Mouse (Mus musculus) olfactory bulb, adult 2 months (tissue): ENCODE results near the gene Npas4. TPM values are rescaled to one million over a fixed set of nuclear protein-coding genes. Genes with fewer than 3 reads are reported as not detected.

Source experiments
- H3K27ac ChIP-seq: fragments of 200-500 bp; 2 replicates; pipeline ENCODE4 v1.5.1; 2012; ENCODE audit warnings: low read depth, low read length; ENCODE audit not compliant: insufficient read depth
- H3K4me1 ChIP-seq: fragments of 200-500 bp; 2 replicates; pipeline ENCODE4 v1.6.1; 2012; ENCODE audit warnings: low read length; ENCODE audit not compliant: control insufficient read depth, insufficient read depth
- H3K4me3 ChIP-seq: fragments of 200-500 bp; 2 replicates; pipeline ENCODE4 v1.5.1; 2012; ENCODE audit warnings: mild to moderate bottlenecking, low read depth, low read length, moderate library complexity; ENCODE audit not compliant: insufficient read depth
- CTCF ChIP-seq: fragments of 200-500 bp; IDR thresholded peaks from 2 replicates; pipeline ENCODE4 v1.5.1; 2012; ENCODE audit warnings: low read depth, mild to moderate bottlenecking, low read length, moderate library complexity; ENCODE audit not compliant: insufficient read depth
- POLR2A ChIP-seq: fragments of 200-500 bp; IDR thresholded peaks from 2 replicates; pipeline ENCODE4 v1.6.1; 2012; ENCODE audit warnings: mild to moderate bottlenecking, low read depth, low read length, moderate library complexity; ENCODE audit not compliant: insufficient read depth
- WGBS: fragments of 180-500 bp; shearing (Covaris S2); methylation state at CpG from one replicate; pipeline ENCODE4 v1.1.7; 2018; 5-methylcytosine and 5-hydroxymethylcytosine counted together
- polyA plus RNA-seq: library from polyadenylated mRNA; stranded (reverse); fragments of >200 nt; gene quantifications from 2 replicates; pipeline ENCODE4 v1.2.4, GENCODE M21; 2012; ENCODE audit warnings: low replicate concordance; ENCODE audit not compliant: missing spikeins, insufficient read depth, insufficient read length

Gene Npas4
- polyA plus RNA-seq, 1 experiment: not detected

- Histone ChIP-seq H3K27ac (peak overlapping the region; percentile 94), H3K4me1 (peaks cover 42% of the 10 kb centered on the region), H3K4me3 (peak overlapping the region; percentile 36)
- under 1% methylated on average over 39 of the region's 39 CpGs for WGBS
- TF ChIP-seq CTCF (peak; percentile 73; the same call in 1 of the 2 replicates), POLR2A (peak; percentile 60; the same call in 1 of the 2 replicates)
These were observed 11.7 kb upstream of the Npas4 start for GRCm38 (mm10) chr19:5001666-5002406.

- peak overlapping the region; percentile 94; the same call in 1 of the 2 replicates for H3K27ac ChIP-seq
These were observed 9.5 kb upstream of the Npas4 start for GRCm38 (mm10) chr19:4999445-5000140.

GRCm38 (mm10) chr19:4994043-4994442 lies 3.9 kb upstream of the Npas4 start:
- TF ChIP-seq CTCF (no peak), POLR2A (no peak)
- Histone ChIP-seq H3K4me1 (peaks cover 50% of the 10 kb centered on the region), H3K27ac (peak overlapping the region; percentile 100), H3K4me3 (no peak overlapping the region)
- WGBS: 18% methylated on average over 5 of the region's 5 CpGs

More at GRCm38 (mm10) chr19:4999445-5000140, 9.5 kb upstream of the Npas4 start:
- TF ChIP-seq CTCF: no peak
- no peak for TF ChIP-seq POLR2A
- Histone ChIP-seq H3K4me3 (peak overlapping the region; percentile 9), H3K4me1 (peaks cover 53% of the 10 kb centered on the region)
- WGBS: 66% methylated on average over 6 of the region's 6 CpGs

GRCm38 (mm10) chr19:4992904-4993303 lies 2.8 kb upstream of the Npas4 start:
- TF ChIP-seq CTCF: no peak
- TF ChIP-seq POLR2A: no peak
- 2% methylated on average over 9 of the region's 9 CpGs for WGBS
- Histone ChIP-seq H3K4me1 (peaks cover 49% of the 10 kb centered on the region), H3K4me3 (peak overlapping the region; percentile 22), H3K27ac (peak overlapping the region; percentile 100)

GRCm38 (mm10) chr19:4992371-4992770 lies 2.3 kb upstream of the Npas4 start:
- H3K27ac ChIP-seq: peak overlapping the region; percentile 97
- TF ChIP-seq CTCF (no peak), POLR2A (no peak)
- peaks cover 49% of the 10 kb centered on the region for H3K4me1 ChIP-seq
- WGBS: 8% methylated on average over 8 of the region's 8 CpGs
- H3K4me3 ChIP-seq: no peak overlapping the region

GRCm38 (mm10) chr19:4990716-4991115 lies 600 bp upstream of the Npas4 start:
- H3K27ac ChIP-seq: peak overlapping the region; percentile 95
- TF ChIP-seq POLR2A (no peak), CTCF (no peak)
- peak overlapping the region; percentile 35; the same call in 1 of the 2 replicates for H3K4me3 ChIP-seq
- 1% methylated on average over 20 of the region's 22 CpGs for WGBS
- H3K4me1 ChIP-seq: peaks cover 51% of the 10 kb centered on the region

GRCm38 (mm10) chr19:4989434-4990255 lies 471 bp downstream of the Npas4 start:
- 4% methylated on average over 47 of the region's 47 CpGs for WGBS
- Histone ChIP-seq H3K4me1 (peaks cover 49% of the 10 kb centered on the region), H3K4me3 (peak overlapping the region; percentile 81), H3K27ac (peak overlapping the region; percentile 95)
- TF ChIP-seq CTCF: no peak
- TF ChIP-seq POLR2A: peak; percentile 100

GRCm38 (mm10) chr19:4989013-4989412 lies 1.1 kb downstream of the Npas4 start:
- 1% methylated on average over 13 of the region's 13 CpGs for WGBS
- Histone ChIP-seq H3K4me1 (peaks cover 52% of the 10 kb centered on the region), H3K4me3 (peak overlapping the region; percentile 81), H3K27ac (peak overlapping the region; percentile 94)
- no peak for TF ChIP-seq CTCF
- no peak for TF ChIP-seq POLR2A
